ENCODE assay signal across 27 mouse cellular contexts in the genomic region with DNA sequence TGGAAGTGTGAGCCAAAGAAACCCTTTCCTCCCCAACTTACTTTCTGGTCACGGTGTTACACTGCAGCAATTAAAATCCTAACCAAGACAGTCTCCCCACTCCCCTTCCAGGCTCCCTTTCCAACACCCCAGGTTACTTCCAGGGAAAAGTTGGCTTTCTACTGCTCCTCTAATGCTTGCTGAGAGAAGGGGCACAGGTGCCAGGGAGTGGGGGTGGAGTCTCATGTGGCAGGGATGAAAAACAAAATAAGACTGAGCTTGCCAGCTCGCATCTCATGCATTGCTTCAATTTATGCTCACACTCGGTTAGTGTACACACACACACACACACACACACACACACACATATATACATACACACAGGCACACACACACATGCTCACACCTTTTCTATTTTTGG. TPM values are rescaled to one million over a fixed set of nuclear protein-coding genes. Genes with fewer than 3 reads are reported as not detected.
DNase-seq lines count a peak whose midpoint lies in the region; ATAC-seq and TF ChIP-seq lines count a peak whose summit lies in the region.
"Had no signal": no experiment of that assay in that cellular context is flagged by ENCODE, and none has a peak within 500 bp of the region (broad histone marks: within the 10 kb centered on the region; RNA-seq: fewer than 3 reads in every experiment).

No protein-coding gene starts in this region.

- ATAC-seq in forebrain, embryonic 15.5 days (replicated peaks): 0 out of 2 replicates have a peak, but pooled peaks have one; percentile 26
- no peak for ATAC-seq in forebrain, embryonic 12.5 days (ENCODE audit: low FRiP score)
- 0 out of 2 replicates have a peak, but pooled peaks have one; percentile 17 for ATAC-seq in intestine, embryonic 14.5 days (replicated peaks; ENCODE audit: low FRiP score, low TSS enrichment, low read depth)
- ATAC-seq in intestine, postnatal 0 days: no peak
- ATAC-seq: activated CD4-positive, CD25-positive, alpha-beta regulatory T cell, adult 4 months had no signal

- TF ChIP-seq POLR2A in brain, embryonic 14.5 days (IDR thresholded peaks at IDR 0.05; ENCODE audit: borderline replicate concordance, extremely low read depth, insufficient read depth, insufficient read length, poor library complexity, severe bottlenecking): no peak

- WGBS in forebrain, embryonic 15.5 days: 47% methylated on average over 3 of the region's 3 CpGs
- 75% methylated on average over 3 of the region's 3 CpGs for WGBS in forebrain, embryonic 12.5 days
- 43% methylated on average over 3 of the region's 3 CpGs for WGBS in intestine, embryonic 14.5 days
- 58% methylated on average over 3 of the region's 3 CpGs for WGBS in intestine, postnatal 0 days

- peaks cover 65% of the 10 kb centered on the region for H3K4me1 ChIP-seq in forebrain, embryonic 15.5 days
- peaks cover 41% of the 10 kb centered on the region for H3K4me1 ChIP-seq in forebrain, embryonic 12.5 days
- H3K4me1 ChIP-seq in intestine, embryonic 14.5 days (replicated peaks; ENCODE audit: control insufficient read depth, insufficient read depth, low read length): peaks cover 30% of the 10 kb centered on the region
- no peaks in the 10 kb centered on the region for H3K4me1 ChIP-seq in intestine, postnatal 0 days (replicated peaks; ENCODE audit: control insufficient read depth, insufficient read depth, low read length)

- DNase-seq in cerebellum, adult 9-11 months: peak; percentile 35
- no peak for DNase-seq in cerebellum, postnatal 36 days
- no peak for DNase-seq in intestine, embryonic 14.5 days (ENCODE audit: low spot score)
- DNase-seq in brain, embryonic 14.5 days (ENCODE audit: low read depth): peak; percentile 89
- DNase-seq: adrenal gland, adult 2 months; adrenal gland, postnatal 36 days; cerebellum, adult 9-10 months; gastrocnemius, postnatal 25 days; heart, adult 18-20 months; heart, postnatal 36 days; kidney, adult 2 months; kidney, postnatal 4 days; right cerebral cortex, adult 18-20 months; spleen, adult 18-20 months; thymus, postnatal 14 days had no signal

- no peaks in the 10 kb centered on the region for H3K27me3 ChIP-seq in forebrain, embryonic 15.5 days
- H3K27me3 ChIP-seq in forebrain, embryonic 12.5 days: no peaks in the 10 kb centered on the region
- no peaks in the 10 kb centered on the region for H3K27me3 ChIP-seq in intestine, embryonic 14.5 days (replicated peaks; ENCODE audit: control insufficient read depth, insufficient read depth, low read length)
- no peaks in the 10 kb centered on the region for H3K27me3 ChIP-seq in intestine, postnatal 0 days (replicated peaks; ENCODE audit: control insufficient read depth, insufficient read depth, low read length)
- H3K27me3 ChIP-seq: hindbrain, embryonic 12.5 days; lung, embryonic 15.5 days; neural tube, embryonic 12.5 days had no signal

- no peak for TF ChIP-seq CTCF in intestine, postnatal 0 days (IDR thresholded peaks at IDR 0.05; ENCODE audit: low read depth)
- TF ChIP-seq CTCF in brain, embryonic 14.5 days (IDR thresholded peaks at IDR 0.05; ENCODE audit: borderline replicate concordance, extremely low read depth, insufficient read depth, insufficient read length): no peak

- H3K9me3 ChIP-seq in forebrain, embryonic 15.5 days: no peaks in the 10 kb centered on the region
- H3K9me3 ChIP-seq in forebrain, embryonic 12.5 days: no peaks in the 10 kb centered on the region
- no peaks in the 10 kb centered on the region for H3K9me3 ChIP-seq in intestine, embryonic 14.5 days (ENCODE audit: control insufficient read depth, low read length)
- no peaks in the 10 kb centered on the region for H3K9me3 ChIP-seq in intestine, postnatal 0 days (ENCODE audit: control insufficient read depth)
- H3K9me3 ChIP-seq: hindbrain, embryonic 12.5 days; lung, embryonic 15.5 days; neural tube, embryonic 12.5 days had no signal

- H3K4me2 ChIP-seq in forebrain, embryonic 15.5 days (replicated peaks): no peak overlapping the region
- no peak overlapping the region for H3K4me2 ChIP-seq in forebrain, embryonic 12.5 days
- H3K4me2 ChIP-seq in intestine, embryonic 14.5 days (ENCODE audit: low read length): no peak overlapping the region
- no peak overlapping the region for H3K4me2 ChIP-seq in intestine, postnatal 0 days (replicated peaks; ENCODE audit: low read depth)
- H3K4me2 ChIP-seq: hindbrain, embryonic 12.5 days; liver, embryonic 11.5 days; lung, embryonic 15.5 days; midbrain, embryonic 11.5 days; neural tube, embryonic 12.5 days had no signal

- no peaks in the 10 kb centered on the region for H3K36me3 ChIP-seq in forebrain, embryonic 15.5 days
- no peaks in the 10 kb centered on the region for H3K36me3 ChIP-seq in forebrain, embryonic 12.5 days (replicated peaks)
- no peaks in the 10 kb centered on the region for H3K36me3 ChIP-seq in intestine, embryonic 14.5 days (ENCODE audit: control insufficient read depth, insufficient read depth, low read length)
- no peaks in the 10 kb centered on the region for H3K36me3 ChIP-seq in intestine, postnatal 0 days (ENCODE audit: control insufficient read depth, insufficient read depth)
- H3K36me3 ChIP-seq: hindbrain, embryonic 12.5 days; lung, embryonic 15.5 days; neural tube, embryonic 12.5 days had no signal

- no peak overlapping the region for H3K9ac ChIP-seq in forebrain, embryonic 15.5 days (replicated peaks)
- H3K9ac ChIP-seq in forebrain, embryonic 12.5 days: no peak overlapping the region
- no peak overlapping the region for H3K9ac ChIP-seq in intestine, embryonic 14.5 days (ENCODE audit: low read length)
- H3K9ac ChIP-seq in intestine, postnatal 0 days (ENCODE audit: low read depth, low read length): no peak overlapping the region
- H3K9ac ChIP-seq: hindbrain, embryonic 12.5 days; lung, embryonic 15.5 days; neural tube, embryonic 12.5 days had no signal

- no peak overlapping the region for H3K4me3 ChIP-seq in forebrain, embryonic 15.5 days
- no peak overlapping the region for H3K4me3 ChIP-seq in forebrain, embryonic 12.5 days (replicated peaks)
- H3K4me3 ChIP-seq in intestine, embryonic 14.5 days (ENCODE audit: low read depth, low read length): no peak overlapping the region
- no peak overlapping the region for H3K4me3 ChIP-seq in intestine, postnatal 0 days (ENCODE audit: low read depth, low read length)
- H3K4me3 ChIP-seq: hindbrain, embryonic 12.5 days; lung, embryonic 15.5 days; myocyte; neural tube, embryonic 12.5 days had no signal

- H3K27ac ChIP-seq in forebrain, embryonic 15.5 days (replicated peaks): peak overlapping the region; percentile 40
- H3K27ac ChIP-seq in forebrain, embryonic 12.5 days: no peak overlapping the region
- H3K27ac ChIP-seq in intestine, embryonic 14.5 days (ENCODE audit: low read depth): no peak overlapping the region
- no peak overlapping the region for H3K27ac ChIP-seq in intestine, postnatal 0 days (ENCODE audit: low read depth, low read length)
- H3K27ac ChIP-seq: hindbrain, embryonic 12.5 days; kidney, postnatal 0 days; lung, embryonic 15.5 days; neural tube, embryonic 12.5 days had no signal

RNA-seq across cellular contexts. Expression of a gene that starts 46.9 kb away (rescaled TPM):
- polyA plus RNA-seq in forebrain, embryonic 15.5 days (2015; fragmentation: Nextera tagmentation; extraction: Ambion mirVana): 5.1 and 5.4 TPM in 2 replicates
- polyA plus RNA-seq in forebrain, embryonic 12.5 days (2016; fragmentation: Nextera tagmentation; extraction: Ambion mirVana): 1.9 and 2.3 TPM in 2 replicates
- polyA plus RNA-seq in intestine, embryonic 14.5 days (2014; fragmentation: Nextera tagmentation; extraction: Ambion mirVana): 1.0 and 1.2 TPM in 2 replicates
- polyA plus RNA-seq in intestine, postnatal 0 days (2015; fragmentation: Nextera tagmentation; extraction: Ambion mirVana): 0.35 and 0.52 TPM in 2 replicates
- polyA plus RNA-seq in brain, embryonic 14.5 days (2012; rRNA removed): 16.8 and 26.6 TPM in 2 replicates
- polyA plus RNA-seq: activated CD4-positive, CD25-positive, alpha-beta regulatory T cell, adult 4 months; C2C12; myocyte had no signal

Comparison
In these comparisons a context has a peak if more than half of its experiments do, and no peak if none do; other contexts are left out.
1. DNase-seq: peak in cerebellum, adult 9-11 months (single experiment) and brain, embryonic 14.5 days (single experiment); none in cerebellum, postnatal 36 days (0 of 2) and intestine, embryonic 14.5 days (single experiment).
2. ATAC-seq: peak in forebrain, embryonic 15.5 days (single experiment) and intestine, embryonic 14.5 days (single experiment); none in forebrain, embryonic 12.5 days (single experiment) and intestine, postnatal 0 days (single experiment).